Mouse (Mus musculus): ENCODE results near the gene Hs6st1. TPM values are rescaled to one million over a fixed set of nuclear protein-coding genes. Genes with fewer than 3 reads are reported as not detected.
"Not testable (repeated sequence)": the region's sequence is repeated elsewhere in the genome, so short reads cannot be mapped to it uniquely, and the experiment has no call there.

The Hs6st1 gene
- polyA plus RNA-seq (2015; fragmentation: Nextera tagmentation; extraction: Ambion mirVana): 9.7 and 16.5 TPM in 2 replicates

DNA sequence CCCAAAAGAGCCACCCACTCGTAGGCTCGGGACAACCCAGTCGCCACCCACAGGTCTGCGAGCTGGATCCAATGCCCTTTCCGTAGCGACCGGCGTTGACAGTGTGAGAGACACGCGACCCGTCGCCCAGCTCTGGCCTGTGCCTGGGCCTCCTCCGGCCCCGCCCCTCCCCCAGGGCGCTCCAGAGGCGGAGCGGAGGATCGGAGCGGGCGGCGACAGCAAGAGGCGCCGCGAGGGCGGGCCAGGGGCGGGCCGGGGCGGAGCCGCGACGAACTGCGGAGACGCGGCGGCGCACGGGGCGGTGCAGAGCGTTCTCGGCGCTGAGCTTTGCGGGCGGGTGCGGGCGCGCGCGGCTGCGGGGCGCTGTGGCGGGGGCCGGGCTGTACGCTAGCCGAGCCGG is at the start of gene Hs6st1:
Hs6st1 (plus strand) TSS at position 325 of the 400 bp plus-strand sequence.
- WGBS: 0% methylated on average over 37 of the region's 55 CpGs
- Histone ChIP-seq H3K27me3 (no peaks in the 10 kb centered on the region), H3K4me2 (replicated peaks) (peak within 1 kb of the TSS; percentile 82)

DNA sequence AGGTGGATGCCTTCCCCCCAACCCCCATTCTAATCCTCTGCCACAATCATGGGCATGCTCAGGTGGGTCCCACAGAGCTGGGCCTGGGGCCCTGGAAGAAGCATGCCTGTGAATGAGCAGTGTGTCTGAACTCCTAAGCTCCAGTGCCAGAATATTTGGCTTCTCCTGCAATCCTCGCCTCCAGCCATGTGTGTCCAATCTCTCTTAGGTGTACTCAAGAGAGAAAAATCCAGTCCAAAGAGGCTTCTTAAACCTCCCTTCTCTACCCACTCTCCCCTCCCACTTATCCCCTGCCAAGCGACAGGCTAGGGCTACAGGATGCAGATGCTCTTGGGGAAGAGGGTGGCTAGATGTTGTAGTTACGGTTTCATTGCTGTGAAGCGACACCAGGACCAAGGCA is 49.6 kb upstream of the Hs6st1 start:
- Histone ChIP-seq H3K9me3 (no peaks in the 10 kb centered on the region), H3K4me1 (peaks cover 9% of the 10 kb centered on the region; the same call in 1 of the 2 replicates), H3K4me2 (replicated peaks) (no peak overlapping the region), H3K27ac (replicated peaks) (no peak overlapping the region), H3K27me3 (no peaks in the 10 kb centered on the region), H3K4me3 (no peak overlapping the region), H3K36me3 (no peaks in the 10 kb centered on the region), H3K9ac (replicated peaks) (no peak overlapping the region)
- WGBS: 91% methylated on average over 4 of the region's 4 CpGs
- ATAC-seq (replicated peaks): no peak

More for the DNA sequence above, at the start of gene Hs6st1:
- Histone ChIP-seq H3K4me3 (peak within 1 kb of the TSS; percentile 82), H3K27ac (replicated peaks) (peak within 1 kb of the TSS; percentile 83), H3K9me3 (no peaks in the 10 kb centered on the region), H3K4me1 (peaks cover 59% of the 10 kb centered on the region), H3K36me3 (no peaks in the 10 kb centered on the region), H3K9ac (replicated peaks) (peak within 1 kb of the TSS; percentile 71)
- ATAC-seq (replicated peaks): peak; percentile 93

DNA sequence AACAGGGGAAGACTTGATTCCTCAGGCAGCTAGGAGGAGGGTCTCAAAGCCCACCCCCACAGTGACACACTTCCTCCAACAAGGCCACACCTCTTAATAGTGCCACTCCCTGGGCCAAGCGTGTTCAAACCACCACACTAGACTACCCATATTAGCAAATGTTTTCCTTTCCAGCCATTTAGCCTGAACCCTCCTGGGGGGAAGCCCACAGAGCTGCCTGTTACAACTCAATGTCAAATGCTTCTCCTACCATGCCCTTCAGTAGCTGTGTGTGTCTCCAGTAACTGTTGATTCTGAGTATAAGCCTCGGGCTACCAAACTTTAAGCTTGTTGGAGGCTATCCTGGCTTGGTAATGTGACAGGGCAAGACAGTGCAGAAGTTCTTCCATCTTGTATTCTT is 49.0 kb upstream of the Hs6st1 start:
- Histone ChIP-seq H3K9ac (replicated peaks) (no peak overlapping the region), H3K9me3 (no peaks in the 10 kb centered on the region), H3K4me3 (no peak overlapping the region), H3K4me1 (peaks cover 9% of the 10 kb centered on the region; the same call in 1 of the 2 replicates), H3K36me3 (no peaks in the 10 kb centered on the region), H3K27ac (replicated peaks) (no peak overlapping the region), H3K27me3 (no peaks in the 10 kb centered on the region), H3K4me2 (replicated peaks) (no peak overlapping the region)
- WGBS: 95% methylated on average over 2 of the region's 2 CpGs
- ATAC-seq (replicated peaks): no peak

DNA sequence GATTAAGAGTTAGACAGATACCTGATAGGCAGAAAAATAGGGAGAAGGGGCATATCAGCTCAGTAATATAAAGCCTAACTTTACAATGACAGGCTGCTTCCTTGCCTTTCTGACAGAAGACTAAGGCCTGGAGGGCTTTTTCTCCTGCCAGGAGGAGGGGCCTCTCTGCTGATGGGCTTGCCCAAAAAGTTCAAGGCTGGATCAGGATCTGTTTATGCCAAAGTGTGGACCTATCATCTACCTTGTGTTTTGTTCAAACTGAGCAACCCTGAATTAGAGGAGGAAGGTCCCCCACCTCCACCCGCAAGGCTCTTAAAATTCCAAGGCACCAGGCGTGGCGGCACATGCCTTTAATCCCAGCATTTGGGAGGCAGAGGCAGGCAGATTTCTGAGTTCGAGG is 47.9 kb upstream of the Hs6st1 start:
- 94% methylated on average over 4 of the region's 4 CpGs for WGBS
- H3K9ac ChIP-seq (replicated peaks): no peak overlapping the region
- no peaks in the 10 kb centered on the region for H3K9me3 ChIP-seq
- no peak overlapping the region for H3K27ac ChIP-seq (replicated peaks)
- no peak overlapping the region for H3K4me3 ChIP-seq
- no peak for ATAC-seq (replicated peaks)
- no peaks in the 10 kb centered on the region for H3K27me3 ChIP-seq
- peaks cover 9% of the 10 kb centered on the region; the same call in 1 of the 2 replicates for H3K4me1 ChIP-seq
- H3K4me2 ChIP-seq (replicated peaks): no peak overlapping the region
- H3K36me3 ChIP-seq: no peaks in the 10 kb centered on the region

DNA sequence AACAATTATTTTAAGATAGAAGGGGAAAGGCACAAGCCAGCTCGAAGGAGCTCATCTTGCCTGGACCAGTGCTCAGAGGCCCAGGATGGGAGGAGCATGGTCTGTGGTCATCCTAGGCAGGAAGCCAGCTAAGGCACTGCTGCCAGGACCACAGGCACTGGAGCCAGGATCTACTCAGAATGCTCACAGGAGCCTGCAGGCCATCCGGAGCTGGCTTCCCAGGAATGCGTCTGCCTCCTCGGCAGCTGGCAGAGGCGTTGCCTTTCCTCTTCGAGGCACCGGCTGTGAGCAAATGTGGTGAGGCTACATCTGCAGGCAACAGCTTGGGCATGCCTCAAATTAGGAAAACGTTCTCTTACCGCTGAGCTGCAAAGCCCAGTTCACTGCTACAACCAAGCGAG is 37.8 kb upstream of the Hs6st1 start:
- H3K27ac ChIP-seq (replicated peaks): peak overlapping the region; percentile 40; the same call in 1 of the 2 replicates
- no peak overlapping the region for H3K9ac ChIP-seq (replicated peaks)
- H3K4me1 ChIP-seq: peaks cover 6% of the 10 kb centered on the region; the same call in 1 of the 2 replicates
- H3K4me3 ChIP-seq: no peak overlapping the region
- 0 out of 2 replicates have a peak, but pooled peaks have one; percentile 26 for ATAC-seq (replicated peaks)
- H3K9me3 ChIP-seq: no peaks in the 10 kb centered on the region
- WGBS: 60% methylated on average over 10 of the region's 10 CpGs
- no peaks in the 10 kb centered on the region for H3K36me3 ChIP-seq
- H3K27me3 ChIP-seq: no peaks in the 10 kb centered on the region
- H3K4me2 ChIP-seq (replicated peaks): no peak overlapping the region

DNA sequence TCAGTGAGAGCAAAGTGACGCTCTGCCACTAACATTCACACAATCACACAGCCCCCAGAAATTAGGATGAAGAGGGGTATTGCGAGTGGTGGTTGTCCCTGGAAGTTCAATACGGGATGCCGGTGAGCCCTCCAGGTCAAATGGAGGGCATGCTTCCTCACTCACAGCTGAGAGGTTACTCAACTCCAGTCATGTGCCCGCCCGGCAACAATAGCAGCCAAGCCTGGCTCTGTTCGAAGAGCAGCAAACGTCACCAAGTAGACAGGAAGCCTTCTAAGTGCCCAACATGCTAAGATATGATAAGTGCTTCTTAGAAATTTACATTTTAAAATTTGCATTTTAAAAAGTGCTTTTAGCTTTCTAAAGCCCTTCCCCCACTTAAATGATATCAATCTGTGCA is 29.4 kb upstream of the Hs6st1 start:
- ATAC-seq (replicated peaks): no peak
- WGBS: 86% methylated on average over 8 of the region's 8 CpGs
- H3K9ac ChIP-seq (replicated peaks): no peak overlapping the region
- no peaks in the 10 kb centered on the region for H3K27me3 ChIP-seq
- no peak overlapping the region for H3K4me2 ChIP-seq (replicated peaks)
- no peaks in the 10 kb centered on the region for H3K4me1 ChIP-seq
- H3K36me3 ChIP-seq: no peaks in the 10 kb centered on the region
- H3K9me3 ChIP-seq: no peaks in the 10 kb centered on the region
- no peak overlapping the region for H3K27ac ChIP-seq (replicated peaks)
- no peak overlapping the region for H3K4me3 ChIP-seq

DNA sequence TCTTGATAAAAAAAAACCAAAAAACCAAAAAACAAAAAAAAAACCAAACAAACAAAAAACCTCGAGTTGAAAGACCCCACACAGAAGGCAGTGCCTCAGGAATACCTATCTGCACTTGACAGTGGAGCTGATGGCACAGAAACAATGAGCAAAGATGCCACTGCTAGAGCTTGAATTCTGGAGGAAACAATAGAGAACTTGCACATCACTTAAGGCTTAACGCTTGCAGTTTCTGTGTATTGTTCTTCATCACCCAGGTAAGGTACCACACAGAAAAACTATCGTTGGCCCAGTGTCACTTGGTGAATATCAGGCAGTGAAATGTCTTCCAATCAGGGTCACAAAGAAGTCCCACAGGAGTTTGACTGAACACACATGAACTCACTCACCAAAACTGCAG is 26.1 kb upstream of the Hs6st1 start:
- Histone ChIP-seq H3K4me1 (no peaks in the 10 kb centered on the region), H3K36me3 (no peaks in the 10 kb centered on the region), H3K4me3 (no peak overlapping the region), H3K27ac (replicated peaks) (no peak overlapping the region), H3K9me3 (0 out of 2 replicates have a peak, but pooled peaks cover 4% of the 10 kb centered on the region), H3K4me2 (replicated peaks) (no peak overlapping the region), H3K9ac (replicated peaks) (no peak overlapping the region), H3K27me3 (no peaks in the 10 kb centered on the region)
- 77% methylated on average over 3 of the region's 3 CpGs for WGBS
- no peak for ATAC-seq (replicated peaks)

DNA sequence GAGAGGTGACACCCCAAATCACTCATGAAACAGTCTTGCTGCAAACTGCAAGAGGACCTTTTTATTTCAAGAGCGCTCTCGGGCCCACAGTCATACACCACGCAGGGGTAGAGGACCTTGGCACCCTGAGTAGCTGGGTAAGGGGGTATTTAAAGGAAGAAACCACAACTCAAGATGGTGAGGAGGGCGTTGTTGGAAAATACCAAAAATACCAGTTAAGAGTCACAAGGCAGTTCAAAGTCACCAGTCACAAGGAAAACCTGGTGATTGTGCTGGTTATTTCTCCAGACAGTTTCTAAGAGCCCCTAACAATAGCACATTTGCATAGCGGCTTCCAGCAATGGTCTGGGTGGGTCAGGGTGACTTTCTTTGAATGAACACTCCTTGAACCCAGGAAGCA is 24.4 kb upstream of the Hs6st1 start:
- not testable (repeated sequence) for H3K27me3 ChIP-seq; H3K4me2 ChIP-seq (replicated peaks); H3K36me3 ChIP-seq; ATAC-seq (replicated peaks); H3K9me3 ChIP-seq; H3K27ac ChIP-seq (replicated peaks); H3K4me3 ChIP-seq; H3K4me1 ChIP-seq; H3K9ac ChIP-seq (replicated peaks)
- 92% methylated on average over 5 of the region's 5 CpGs for WGBS

DNA sequence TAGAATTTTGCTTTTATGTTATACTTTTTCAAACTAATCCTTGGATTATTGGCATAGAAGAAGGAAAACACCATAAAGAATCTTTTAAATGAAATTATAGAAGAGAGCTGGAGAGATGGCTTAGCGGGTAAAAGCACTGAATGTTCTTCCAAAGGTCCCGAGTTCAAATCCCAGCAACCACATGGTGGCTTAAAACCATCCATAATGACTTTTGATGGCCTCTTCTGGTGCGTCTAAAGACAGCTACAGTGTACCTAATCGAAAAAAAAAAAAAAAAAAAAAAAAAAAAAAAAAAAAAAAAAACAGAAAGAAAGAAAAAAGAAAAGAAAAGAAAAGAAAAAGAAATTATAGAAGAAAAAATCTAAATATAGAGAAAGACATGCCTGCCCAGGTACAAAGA is 23.9 kb upstream of the Hs6st1 start:
- Histone ChIP-seq H3K4me2 (replicated peaks) (no peak overlapping the region), H3K4me1 (no peaks in the 10 kb centered on the region), H3K27me3 (no peaks in the 10 kb centered on the region), H3K36me3 (no peaks in the 10 kb centered on the region), H3K9ac (replicated peaks) (no peak overlapping the region), H3K27ac (replicated peaks) (no peak overlapping the region), H3K4me3 (no peak overlapping the region), H3K9me3 (0 out of 2 replicates have a peak, but pooled peaks cover 4% of the 10 kb centered on the region)
- ATAC-seq (replicated peaks): no peak
- 91% methylated on average over 4 of the region's 4 CpGs for WGBS

DNA sequence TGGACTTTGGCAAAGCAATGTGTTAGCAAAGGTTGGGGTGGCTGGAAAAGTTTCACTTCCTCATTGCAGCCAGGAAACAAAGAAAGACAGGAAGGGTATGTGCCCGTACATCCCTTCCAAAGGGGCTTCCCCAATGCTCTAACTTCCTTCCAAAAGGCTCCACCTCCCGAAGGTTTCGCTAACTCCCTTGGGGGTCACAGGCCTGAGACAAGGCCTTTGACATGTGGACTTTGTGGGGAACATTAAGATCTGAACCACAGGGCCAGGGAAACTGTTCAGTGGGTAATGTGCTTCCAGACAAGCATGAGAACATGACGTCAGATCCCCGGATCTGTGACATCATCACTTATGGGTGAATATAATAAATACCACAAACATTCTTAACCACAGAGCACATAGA is 15.5 kb upstream of the Hs6st1 start:
- H3K36me3 ChIP-seq: no peaks in the 10 kb centered on the region
- no peaks in the 10 kb centered on the region for H3K4me1 ChIP-seq
- 90% methylated on average over 5 of the region's 5 CpGs for WGBS
- no peak overlapping the region for H3K27ac ChIP-seq (replicated peaks)
- H3K4me2 ChIP-seq (replicated peaks): no peak overlapping the region
- ATAC-seq (replicated peaks): no peak
- H3K9me3 ChIP-seq: no peaks in the 10 kb centered on the region
- H3K9ac ChIP-seq (replicated peaks): no peak overlapping the region
- H3K4me3 ChIP-seq: no peak overlapping the region
- H3K27me3 ChIP-seq: no peaks in the 10 kb centered on the region

DNA sequence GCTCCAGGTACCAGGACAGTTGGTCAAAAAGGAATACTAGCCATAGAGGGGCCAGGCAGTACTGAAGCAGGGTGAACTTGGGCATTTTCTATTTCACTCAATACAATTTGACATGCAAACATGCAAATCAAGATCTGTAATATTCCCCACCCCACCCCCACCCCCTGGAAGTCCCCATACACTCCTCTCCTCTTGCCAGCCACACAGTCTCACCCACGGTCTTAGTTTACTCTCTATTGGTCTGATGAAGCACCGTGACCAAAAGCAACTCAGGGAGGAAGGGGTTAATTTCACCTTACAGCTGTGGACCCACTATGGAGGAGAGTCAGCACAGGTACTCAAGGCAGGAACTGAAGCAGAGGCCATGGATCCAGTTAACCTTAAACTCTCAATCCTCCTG is 14.6 kb upstream of the Hs6st1 start:
- Histone ChIP-seq H3K4me3 (no peak overlapping the region), H3K9me3 (no peaks in the 10 kb centered on the region), H3K27me3 (no peaks in the 10 kb centered on the region), H3K4me1 (no peaks in the 10 kb centered on the region), H3K4me2 (replicated peaks) (no peak overlapping the region), H3K27ac (replicated peaks) (no peak overlapping the region), H3K9ac (replicated peaks) (no peak overlapping the region), H3K36me3 (no peaks in the 10 kb centered on the region)
- ATAC-seq (replicated peaks): no peak
- 100% methylated on average over 2 of the region's 2 CpGs for WGBS

DNA sequence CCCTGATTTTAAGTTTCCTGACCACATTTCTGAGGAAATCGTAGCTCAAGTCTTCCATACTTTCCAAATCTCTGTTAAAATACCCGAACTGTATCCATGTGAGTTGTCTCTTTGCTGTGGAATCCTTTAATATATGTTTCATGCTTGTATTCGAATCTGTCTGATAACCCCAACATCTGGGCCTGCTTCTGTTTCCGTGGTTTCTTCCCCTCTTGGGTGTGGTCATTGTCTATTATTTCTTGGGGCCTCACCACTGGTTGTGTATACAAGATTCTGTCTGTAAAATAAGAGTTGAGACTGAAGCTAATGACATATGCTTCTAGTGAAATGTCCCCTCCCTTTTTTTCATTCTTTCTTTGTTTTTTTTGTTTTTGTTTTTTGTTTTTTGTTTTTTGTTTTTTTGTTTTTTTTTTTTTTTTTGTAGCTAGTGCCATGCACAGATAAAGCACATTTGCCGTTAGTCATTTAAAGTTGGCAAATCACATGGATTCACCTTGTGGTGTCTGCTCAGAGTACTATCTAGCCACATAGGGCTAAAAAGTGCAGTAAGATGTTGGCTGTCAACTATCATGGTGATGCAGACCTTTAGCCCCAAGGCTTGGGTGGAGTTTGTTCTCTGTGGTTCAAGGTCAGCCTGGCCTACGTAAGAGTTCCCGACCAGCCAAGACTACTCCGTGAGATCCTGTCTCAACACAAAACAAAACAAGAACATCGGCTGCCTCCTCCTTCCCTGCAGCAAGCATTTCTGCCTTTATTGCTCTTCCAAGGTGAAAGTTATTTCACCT is 13.8 kb upstream of the Hs6st1 start:
- no peaks in the 10 kb centered on the region for H3K4me1 ChIP-seq
- ATAC-seq (replicated peaks): no peak
- 90% methylated on average over 9 of the region's 9 CpGs for WGBS
- H3K27ac ChIP-seq (replicated peaks): no peak overlapping the region
- H3K9ac ChIP-seq (replicated peaks): no peak overlapping the region
- H3K4me3 ChIP-seq: no peak overlapping the region
- no peaks in the 10 kb centered on the region for H3K36me3 ChIP-seq
- H3K4me2 ChIP-seq (replicated peaks): no peak overlapping the region
- no peaks in the 10 kb centered on the region for H3K27me3 ChIP-seq
- no peaks in the 10 kb centered on the region for H3K9me3 ChIP-seq

DNA sequence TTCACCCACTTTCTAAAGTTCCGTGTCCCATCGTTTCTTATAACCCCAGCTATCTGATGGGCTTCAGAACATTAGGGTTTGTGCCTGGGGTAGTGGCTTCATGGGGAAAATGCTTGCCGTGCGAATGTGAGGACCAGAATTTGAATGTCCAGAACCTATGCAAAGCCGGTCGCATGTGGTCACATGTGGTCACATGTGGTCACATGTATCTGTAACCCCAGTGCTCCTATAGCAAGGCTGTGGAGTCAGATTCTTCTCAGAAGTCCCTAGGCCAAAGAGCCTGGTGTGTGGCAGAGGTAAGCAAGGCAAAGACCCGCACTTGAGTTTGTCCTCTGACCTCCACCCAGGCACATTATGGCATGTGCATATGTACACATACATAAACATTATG is 13.2 kb upstream of the Hs6st1 start:
- ATAC-seq (replicated peaks): no peak
- no peak overlapping the region for H3K9ac ChIP-seq (replicated peaks)
- H3K9me3 ChIP-seq: no peaks in the 10 kb centered on the region
- no peak overlapping the region for H3K4me3 ChIP-seq
- no peaks in the 10 kb centered on the region for H3K36me3 ChIP-seq
- H3K27me3 ChIP-seq: no peaks in the 10 kb centered on the region
- H3K4me2 ChIP-seq (replicated peaks): no peak overlapping the region
- H3K4me1 ChIP-seq: peaks cover 3% of the 10 kb centered on the region; the same call in 1 of the 2 replicates
- H3K27ac ChIP-seq (replicated peaks): no peak overlapping the region
- WGBS: 96% methylated on average over 7 of the region's 7 CpGs

Data from forebrain, embryonic 15.5 days (tissue).